Mouse (Mus musculus) kidney, postnatal 25 days (tissue): ENCODE measurements around the gene Rps24.

Experiments
- DNase-seq, 2 experiments: peaks; one replicate each; pipeline ENCODE4 v3.0.0; 2021; ENCODE audit warnings: mixed read lengths in 2 of 2

The Rps24 gene

DNA sequence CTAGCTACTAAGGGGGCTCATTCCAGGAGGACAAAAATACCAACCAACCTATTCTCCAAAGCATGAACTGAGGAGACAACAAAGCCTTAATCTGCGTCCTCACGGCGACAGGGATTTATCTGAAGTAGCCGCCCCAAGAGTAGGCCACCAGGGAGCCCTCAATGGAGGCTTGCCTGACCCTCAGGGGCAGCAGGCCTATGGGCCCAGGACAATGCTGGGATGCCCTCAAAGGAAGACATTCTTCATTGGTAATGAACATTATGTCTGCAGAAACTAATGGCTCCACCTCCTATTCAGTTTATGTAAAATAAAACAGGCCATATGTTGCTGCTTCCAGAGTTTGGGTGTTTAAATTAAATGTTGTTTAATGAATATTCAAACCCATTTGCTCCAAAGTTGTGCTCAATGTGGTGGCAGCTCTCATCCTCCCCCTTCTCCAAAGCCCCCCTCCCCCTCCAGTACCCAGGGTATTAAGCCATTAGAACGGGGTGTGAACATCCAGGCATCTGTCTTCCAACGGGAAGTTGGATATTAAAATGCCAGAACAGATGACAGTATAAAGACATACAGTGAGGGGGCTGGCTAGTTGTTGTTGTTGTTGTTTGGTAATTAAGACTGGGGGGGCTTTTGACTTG is 25.7 kb downstream of the Rps24 start:
- no peak for DNase-seq

DNA sequence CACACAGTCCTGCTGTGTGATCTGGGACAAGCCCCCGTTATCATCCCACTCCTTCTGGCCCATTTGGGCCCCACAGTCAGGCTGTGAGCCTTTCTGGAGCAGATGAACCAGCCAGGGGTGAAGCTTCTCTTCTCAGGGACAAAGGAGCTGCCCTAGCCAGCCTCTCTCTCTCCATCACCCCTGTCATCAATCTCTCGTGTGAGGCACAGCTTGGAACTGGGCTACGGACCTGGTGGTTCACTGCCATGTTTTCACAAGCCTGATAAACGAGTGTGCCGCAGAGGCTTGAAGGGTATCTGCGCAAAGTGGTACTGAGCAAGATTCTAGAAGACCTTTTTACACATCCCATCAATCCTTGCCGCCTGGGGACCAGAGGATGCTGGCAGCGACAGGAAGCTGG is 34.7 kb downstream of the Rps24 start:
- no peak for DNase-seq

DNA sequence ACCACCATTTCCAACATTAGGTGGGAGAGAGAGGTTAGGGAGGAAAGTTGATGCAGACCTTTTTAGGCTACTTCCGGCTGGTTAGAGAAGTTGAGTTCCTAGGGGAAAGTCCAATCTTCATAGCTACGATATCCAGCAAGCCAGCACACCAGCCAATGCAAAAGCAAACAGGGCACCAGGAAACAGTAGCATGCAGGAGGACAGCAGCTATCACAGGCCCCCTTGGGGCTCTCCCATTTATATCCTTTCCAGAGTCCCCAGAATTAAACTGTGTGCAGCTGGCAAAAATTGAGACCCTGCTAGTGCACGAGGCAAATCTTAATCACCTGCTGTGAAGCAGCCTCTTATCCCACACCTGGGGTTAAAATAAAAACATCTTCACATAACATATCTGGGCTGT is 38.2 kb downstream of the Rps24 start:
- DNase-seq: no peak

DNA sequence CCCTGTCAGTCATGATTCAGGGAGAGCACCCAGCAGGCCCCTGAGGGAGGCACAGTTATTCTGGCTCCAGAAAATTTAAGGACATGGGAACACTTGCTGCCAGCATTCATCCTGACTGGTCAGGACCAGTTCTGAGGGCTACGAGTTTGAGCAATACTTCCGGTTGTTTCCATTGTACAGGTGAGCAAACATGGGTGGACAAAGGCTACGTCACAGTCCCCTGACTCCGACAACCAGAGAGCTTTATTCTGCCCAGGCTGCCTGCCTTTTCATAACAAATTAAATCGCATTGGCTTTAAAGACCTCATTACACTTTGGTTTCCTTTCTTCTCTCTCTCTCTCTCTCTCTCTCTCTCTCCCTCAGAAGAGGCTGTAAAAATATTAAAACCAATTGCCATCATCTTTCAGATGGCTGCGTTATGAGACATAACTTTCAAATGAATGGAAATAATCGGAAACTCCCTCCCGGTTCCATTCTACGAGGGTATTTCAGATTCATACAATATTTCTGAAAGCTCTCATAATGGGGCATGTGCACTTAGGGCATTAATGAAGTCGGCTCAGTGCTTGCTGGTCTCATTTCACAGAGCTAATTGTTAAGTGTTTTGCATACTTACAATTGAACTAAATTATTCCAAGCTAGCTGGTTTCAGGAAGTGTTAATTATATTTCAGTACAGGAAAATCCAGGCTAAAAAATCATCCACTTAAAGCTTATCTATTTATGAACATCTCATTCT is 38.9 kb downstream of the Rps24 start:
- peak in 1 of 2 experiments; percentile 46 for DNase-seq

DNA sequence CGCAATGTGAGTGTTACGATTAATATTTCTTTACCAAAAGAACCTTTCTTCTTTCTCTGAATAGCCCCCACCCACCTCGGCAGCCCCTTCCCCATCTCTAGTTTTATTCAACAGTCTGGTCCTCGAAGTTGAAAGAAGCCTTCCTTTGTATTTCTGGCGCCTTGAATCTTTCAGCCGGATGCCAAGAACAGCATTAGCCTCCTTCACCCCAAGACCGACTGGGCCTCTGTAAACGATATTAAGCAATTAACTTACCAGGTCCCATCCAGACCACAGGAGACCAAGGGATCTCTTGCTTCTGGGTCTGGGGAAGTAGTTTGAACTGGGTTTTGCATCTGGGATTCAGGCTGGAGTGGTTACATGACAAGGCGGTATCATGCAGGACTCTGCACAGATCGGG is 39.5 kb downstream of the Rps24 start:
- no peak for DNase-seq

DNA sequence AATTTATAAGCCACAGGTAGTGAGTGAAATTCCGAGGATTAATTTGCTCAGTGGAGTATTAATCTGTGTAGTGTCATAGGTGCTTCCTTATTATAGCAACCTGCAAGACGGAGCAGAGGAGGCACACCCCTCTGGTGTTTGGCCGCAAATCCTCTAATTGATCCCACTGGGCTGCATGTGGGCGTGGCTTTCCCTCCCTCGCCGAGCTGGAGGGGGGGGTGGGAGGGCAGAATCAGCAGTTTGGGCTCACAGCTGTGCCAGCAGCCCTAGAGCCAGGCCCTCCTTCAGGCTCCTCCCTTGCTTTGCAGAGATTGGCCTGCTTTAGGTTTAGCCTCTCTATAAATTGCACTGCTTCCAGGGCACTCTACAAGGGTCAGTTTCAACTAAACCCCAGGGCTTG is 43.3 kb downstream of the Rps24 start:
- DNase-seq: peak in 1 of 2 experiments; percentile 40

DNA sequence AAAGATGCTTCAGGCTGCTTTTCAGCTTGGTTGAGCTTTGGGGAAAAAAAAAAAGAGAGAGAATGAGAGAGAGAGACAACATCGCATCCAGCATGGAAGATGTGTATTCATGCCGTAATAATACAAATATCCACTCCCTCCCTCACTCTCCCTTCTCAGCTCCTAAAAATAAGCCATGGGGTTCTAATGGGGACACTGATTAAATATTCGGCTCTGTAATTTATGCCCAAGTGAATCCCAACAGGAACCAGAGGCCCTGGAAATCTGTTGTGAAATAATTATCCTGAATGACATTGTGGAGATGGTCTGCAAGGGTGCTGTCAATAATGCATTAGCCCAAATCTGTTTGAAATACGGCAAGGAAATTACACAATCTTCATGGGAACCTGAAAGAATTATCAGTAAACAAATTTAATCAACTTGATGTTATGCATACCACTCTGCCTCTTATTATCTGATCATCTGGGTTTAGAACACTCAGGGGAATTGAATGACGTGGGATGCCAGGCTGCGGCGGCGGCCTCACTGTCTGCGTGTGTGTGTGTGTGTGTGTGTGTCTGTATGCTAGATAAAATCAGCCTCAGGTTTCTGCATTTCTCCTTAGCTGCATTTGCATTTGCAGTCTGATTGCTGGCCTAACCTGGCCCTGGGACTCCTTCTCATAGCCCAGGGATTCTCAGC is 48.1 kb downstream of the Rps24 start:
- DNase-seq: no peak

DNA sequence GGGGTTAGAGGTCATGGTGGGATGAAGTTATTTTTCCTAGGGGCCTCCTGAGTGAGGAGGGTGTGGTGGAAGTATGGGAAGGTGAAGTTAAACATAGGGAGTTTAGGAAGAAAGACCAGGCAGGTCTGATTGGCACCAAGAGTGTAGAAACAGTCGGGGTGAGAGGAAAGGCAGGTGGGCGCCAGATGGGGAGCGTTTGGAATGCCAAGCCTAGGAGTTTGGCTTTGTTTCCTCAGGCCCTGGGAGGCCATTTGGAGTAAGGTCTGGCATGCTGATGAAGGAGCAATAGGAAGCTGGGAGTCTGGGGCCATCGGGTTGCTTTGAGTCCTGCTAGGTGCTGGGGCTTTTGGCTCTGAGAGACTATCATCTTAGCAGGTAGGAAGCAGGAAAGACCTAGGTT is 56.0 kb downstream of the Rps24 start:
- DNase-seq: no peak

DNA sequence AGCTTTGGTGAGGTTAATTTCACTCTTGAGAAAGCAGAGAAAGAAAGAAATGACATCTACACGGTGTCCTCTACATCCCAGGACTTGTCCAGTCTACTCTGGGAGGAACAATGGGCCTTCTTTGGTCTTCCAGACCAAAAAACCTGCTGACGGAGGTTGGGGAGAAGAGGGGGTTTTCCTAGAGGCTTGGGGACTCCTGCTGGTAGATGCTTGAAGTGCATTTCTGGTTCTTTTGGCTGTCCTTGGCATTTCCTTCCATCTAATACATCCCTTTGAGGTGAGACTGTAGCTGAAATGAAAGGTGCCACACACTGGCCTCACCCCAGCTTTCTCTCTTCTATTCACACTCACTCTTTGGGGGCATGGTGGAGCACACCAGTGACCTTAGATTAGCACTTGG is 57.1 kb downstream of the Rps24 start:
- DNase-seq: peak; percentile 44 to 69
